Mouse (Mus musculus) embryonic facial prominence, embryonic 11.5 days (tissue): ENCODE measurements around the gene Spsb1. TPM values are rescaled to one million over a fixed set of nuclear protein-coding genes. Genes with fewer than 3 reads are reported as not detected.

Source experiments
- ATAC-seq: fragments of 200-750 bp; cut with Nextera tagmentation; replicated peaks from 2 replicates; pipeline ENCODE4 v1.8.0; 2017; ENCODE audit warnings: low read depth; ENCODE audit not compliant: insufficient number of reproducible peaks, low FRiP score, low TSS enrichment
- DNase-seq: peaks from one replicate; pipeline ENCODE4 v3.0.0-alpha.2; 2015; ENCODE audit warnings: low spot score
- H3K27ac ChIP-seq: fragments of 300-500 bp; sonication (generic); replicated peaks from 2 replicates; pipeline ENCODE4 v1.5.1; 2014; ENCODE audit warnings: mild to moderate bottlenecking, low read depth, low read length, control low read depth
- H3K27me3 ChIP-seq: fragments of 300-500 bp; sonication (generic); 2 replicates; pipeline ENCODE4 v1.6.1; 2014; ENCODE audit warnings: mild to moderate bottlenecking, low read length, moderate library complexity, mixed read lengths; ENCODE audit not compliant: control insufficient read depth, insufficient read depth
- H3K36me3 ChIP-seq: fragments of 300-500 bp; sonication (generic); replicated peaks from 2 replicates; pipeline ENCODE4 v1.6.1; 2014; ENCODE audit warnings: low read depth, mild to moderate bottlenecking, low read length, moderate library complexity, mixed read lengths; ENCODE audit not compliant: control insufficient read depth, insufficient read depth
- H3K4me1 ChIP-seq: fragments of 300-500 bp; sonication (generic); 2 replicates; pipeline ENCODE4 v1.6.1; 2014; ENCODE audit warnings: low read length, mixed read lengths; ENCODE audit not compliant: control insufficient read depth, insufficient read depth
- H3K4me2 ChIP-seq: fragments of 300-500 bp; sonication (generic); 2 replicates; pipeline ENCODE4 v1.6.1; 2014; ENCODE audit warnings: low read depth, mild to moderate bottlenecking, control low read depth, low read length, moderate library complexity
- H3K4me3 ChIP-seq: fragments of 300-500 bp; sonication (generic); 2 replicates; pipeline ENCODE4 v1.5.1; 2014; ENCODE audit warnings: low read depth, low read length, control low read depth
- H3K9ac ChIP-seq: fragments of 300-500 bp; sonication (generic); replicated peaks from 2 replicates; pipeline ENCODE4 v1.6.1; 2014; ENCODE audit warnings: mild to moderate bottlenecking, control low read depth, low read length
- H3K9me3 ChIP-seq: fragments of 300-500 bp; sonication (generic); replicated peaks from 2 replicates; pipeline ENCODE4 v1.6.1; 2016; ENCODE audit warnings: mild to moderate bottlenecking, low read length, inconsistent platforms, mixed read lengths; ENCODE audit not compliant: control insufficient read depth
- WGBS: fragments of 180-500 bp; shearing (Covaris S2); extraction: QIAGEN DNeasy Blood & Tissue Kit; methylation state at CpG from one replicate; pipeline ENCODE4 v1.1.7; 2014; 5-methylcytosine and 5-hydroxymethylcytosine counted together
- polyA plus RNA-seq: library from polyadenylated mRNA; unstranded; fragments of >200 nt; fragmentation: Nextera tagmentation; extraction: Ambion mirVana; gene quantifications from 2 replicates; pipeline ENCODE4 v1.2.1, GENCODE M21; 2014

Spsb1 gene
- polyA plus RNA-seq, 1 experiment from 2014 or later: 16.7 TPM

GRCm38 (mm10) chr4:149883990-149884389 is 70.9 kb downstream of the Spsb1 start:
- Histone ChIP-seq H3K4me2 (no peak overlapping the region), H3K27ac (no peak overlapping the region), H3K4me3 (no peak overlapping the region), H3K4me1 (peaks cover 3% of the 10 kb centered on the region; the same call in 1 of the 2 replicates), H3K9ac (no peak overlapping the region), H3K9me3 (no peaks in the 10 kb centered on the region), H3K36me3 (no peaks in the 10 kb centered on the region), H3K27me3 (no peaks in the 10 kb centered on the region)
- DNase-seq (no peak), ATAC-seq (no peak)
- 78% methylated on average over 10 of the region's 10 CpGs for WGBS

DNA sequence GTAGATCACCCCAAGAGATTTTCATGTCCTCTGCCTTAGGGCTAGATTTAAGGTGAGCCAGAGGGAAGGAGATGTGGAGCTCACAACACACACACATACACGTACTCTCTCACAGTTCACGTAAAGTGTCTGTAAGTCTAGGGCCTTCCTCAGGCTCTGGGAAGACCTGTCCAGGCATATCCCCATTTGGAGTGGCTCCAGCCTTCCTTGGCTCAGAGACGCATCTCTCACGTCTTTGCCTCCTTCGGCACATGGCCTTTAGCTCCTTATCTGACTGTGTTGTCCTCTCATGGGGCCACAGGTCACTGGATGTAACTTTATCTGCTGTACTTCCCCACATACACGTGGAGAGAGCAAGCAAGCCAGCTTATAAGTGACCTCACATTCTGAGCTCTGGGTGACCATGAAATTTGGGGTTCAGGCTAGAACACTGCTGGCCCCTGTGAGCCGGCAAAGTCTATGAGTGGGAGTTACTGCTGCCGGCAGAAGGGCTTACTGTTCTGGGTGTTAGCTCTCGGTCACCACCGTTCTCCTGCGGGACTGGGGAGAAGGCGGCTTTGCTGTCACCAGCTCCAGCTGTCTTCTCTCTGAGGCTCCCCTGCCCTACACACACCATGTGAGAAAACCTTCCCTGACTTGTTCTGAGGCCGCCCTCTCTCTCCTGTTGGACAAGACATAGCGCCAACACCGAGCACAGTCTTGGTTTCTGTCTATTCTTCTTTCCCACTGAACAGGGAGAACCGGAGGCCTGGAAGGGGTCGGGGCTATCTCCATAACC is 72.5 kb downstream of the Spsb1 start:
- ATAC-seq: no peak
- WGBS: 81% methylated on average over 17 of the region's 17 CpGs
- Histone ChIP-seq H3K4me1 (peaks cover 2% of the 10 kb centered on the region; the same call in 1 of the 2 replicates), H3K4me3 (no peak overlapping the region), H3K27ac (no peak overlapping the region), H3K9me3 (no peaks in the 10 kb centered on the region), H3K27me3 (no peaks in the 10 kb centered on the region), H3K4me2 (no peak overlapping the region), H3K36me3 (no peaks in the 10 kb centered on the region), H3K9ac (no peak overlapping the region)
- DNase-seq: no peak

GRCm38 (mm10) chr4:149880908-149881307 is 73.9 kb downstream of the Spsb1 start:
- Histone ChIP-seq H3K9ac (no peak overlapping the region), H3K4me3 (no peak overlapping the region), H3K4me2 (no peak overlapping the region; the same call in 1 of the 2 replicates), H3K9me3 (no peaks in the 10 kb centered on the region), H3K36me3 (no peaks in the 10 kb centered on the region), H3K27me3 (no peaks in the 10 kb centered on the region), H3K4me1 (peaks cover 12% of the 10 kb centered on the region), H3K27ac (no peak overlapping the region)
- WGBS: 80% methylated on average over 5 of the region's 5 CpGs
- ATAC-seq (no peak), DNase-seq (no peak)

DNA sequence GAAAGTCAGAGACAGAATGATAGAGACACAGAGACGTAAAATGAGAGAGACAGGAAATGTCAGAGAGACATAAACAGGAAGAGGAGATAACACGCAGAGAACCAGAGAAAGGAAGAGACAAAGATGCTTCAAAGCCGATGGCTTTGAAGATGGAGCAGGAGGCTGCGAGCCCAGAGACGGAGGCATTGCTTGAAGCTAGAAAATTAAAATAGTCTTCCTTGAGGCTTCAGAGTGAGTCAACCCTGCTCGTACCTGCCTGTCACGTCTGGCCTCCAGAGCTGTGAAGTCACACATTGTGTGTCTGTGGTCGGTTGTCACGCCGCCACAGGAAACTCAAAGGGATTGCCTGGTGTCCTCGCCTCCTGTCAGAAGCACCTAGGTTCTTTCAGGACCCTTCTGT is 74.9 kb downstream of the Spsb1 start:
- Histone ChIP-seq H3K4me1 (peaks cover 18% of the 10 kb centered on the region), H3K4me3 (no peak overlapping the region), H3K27ac (no peak overlapping the region), H3K9me3 (no peaks in the 10 kb centered on the region), H3K36me3 (no peaks in the 10 kb centered on the region), H3K4me2 (no peak overlapping the region), H3K27me3 (no peaks in the 10 kb centered on the region), H3K9ac (no peak overlapping the region)
- 79% methylated on average over 11 of the region's 11 CpGs for WGBS
- DNase-seq (no peak), ATAC-seq (no peak)

DNA sequence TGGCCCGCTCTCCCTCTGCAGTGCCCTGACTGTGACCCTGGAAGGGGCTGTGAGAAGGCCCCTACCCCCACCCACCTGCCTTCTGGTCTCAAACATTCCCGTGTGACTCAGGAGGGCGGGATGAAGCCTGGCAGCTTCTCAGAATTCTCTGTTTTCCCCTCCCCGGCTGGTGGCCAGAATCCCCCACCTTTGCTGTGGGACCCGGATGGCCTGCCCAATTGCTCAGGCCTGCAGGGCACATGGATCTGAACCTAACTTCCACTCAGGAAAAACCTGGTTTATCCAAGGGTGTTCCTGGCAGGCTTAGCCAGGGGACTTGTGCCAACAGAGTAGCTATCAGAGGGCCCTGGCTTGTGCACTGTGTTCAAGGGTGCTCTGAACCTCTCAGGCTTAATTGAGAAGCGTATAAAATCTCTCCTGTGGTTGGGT is 76.8 kb downstream of the Spsb1 start:
- no peak overlapping the region for H3K27ac ChIP-seq
- DNase-seq (no peak), ATAC-seq (peak; percentile 36)
- H3K4me3 ChIP-seq: no peak overlapping the region
- H3K27me3 ChIP-seq: no peaks in the 10 kb centered on the region
- WGBS: 36% methylated on average over 6 of the region's 6 CpGs
- no peak overlapping the region for H3K9ac ChIP-seq
- peaks cover 21% of the 10 kb centered on the region for H3K4me1 ChIP-seq
- H3K9me3 ChIP-seq: no peaks in the 10 kb centered on the region
- no peaks in the 10 kb centered on the region for H3K36me3 ChIP-seq
- no peak overlapping the region for H3K4me2 ChIP-seq

DNA sequence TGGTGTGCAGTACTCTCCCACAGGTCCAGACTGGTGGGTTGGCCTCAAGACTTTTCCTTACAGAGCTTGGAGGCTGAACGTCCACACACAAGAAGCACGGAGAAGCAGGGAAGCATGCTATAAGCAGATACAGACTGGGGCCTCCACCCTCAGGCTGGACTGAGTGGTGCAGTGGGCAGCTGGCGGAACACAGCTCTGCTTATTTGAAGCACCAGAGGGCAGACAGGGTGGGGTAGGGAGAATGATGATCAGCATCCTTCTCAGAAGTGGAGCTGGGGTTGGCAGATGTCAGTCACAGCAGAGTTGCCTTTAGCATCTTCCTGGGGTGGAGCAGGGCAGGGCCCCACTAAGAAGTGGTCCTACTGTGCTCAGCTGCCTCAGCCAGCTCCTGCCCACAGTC is 77.6 kb downstream of the Spsb1 start:
- H3K36me3 ChIP-seq: no peaks in the 10 kb centered on the region
- peaks cover 21% of the 10 kb centered on the region for H3K4me1 ChIP-seq
- H3K9me3 ChIP-seq: no peaks in the 10 kb centered on the region
- H3K4me3 ChIP-seq: no peak overlapping the region
- DNase-seq (no peak), ATAC-seq (no peak)
- WGBS: 53% methylated on average over 3 of the region's 3 CpGs
- H3K27me3 ChIP-seq: no peaks in the 10 kb centered on the region
- no peak overlapping the region for H3K27ac ChIP-seq
- no peak overlapping the region for H3K4me2 ChIP-seq
- no peak overlapping the region for H3K9ac ChIP-seq

DNA sequence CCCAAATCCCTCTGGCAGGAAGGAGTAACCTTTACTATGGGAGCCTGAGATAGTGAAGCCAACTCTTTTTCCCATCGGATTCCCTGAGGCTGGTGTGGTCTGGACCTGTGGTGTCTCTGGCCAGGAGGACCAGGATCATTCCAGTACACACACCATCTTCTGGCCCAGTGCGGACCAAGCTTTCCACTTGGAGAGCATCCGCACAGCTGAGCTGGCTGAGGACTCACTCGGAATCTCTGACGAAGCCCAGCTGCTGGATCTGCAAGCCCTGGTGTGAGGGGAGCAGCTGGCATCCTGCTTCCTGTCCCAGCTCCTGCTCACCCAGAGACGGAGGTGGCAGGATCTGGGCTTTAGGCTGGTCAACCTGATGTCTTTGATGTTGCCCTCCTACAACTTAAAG is 78.1 kb downstream of the Spsb1 start:
- no peak for ATAC-seq
- peaks cover 21% of the 10 kb centered on the region for H3K4me1 ChIP-seq
- no peak overlapping the region for H3K9ac ChIP-seq
- 69% methylated on average over 6 of the region's 6 CpGs for WGBS
- no peaks in the 10 kb centered on the region for H3K9me3 ChIP-seq
- H3K4me3 ChIP-seq: no peak overlapping the region
- no peak overlapping the region for H3K4me2 ChIP-seq
- no peaks in the 10 kb centered on the region for H3K27me3 ChIP-seq
- no peaks in the 10 kb centered on the region for H3K36me3 ChIP-seq
- no peak for DNase-seq
- no peak overlapping the region for H3K27ac ChIP-seq

GRCm38 (mm10) chr4:149875986-149876501 is 78.8 kb downstream of the Spsb1 start:
- Histone ChIP-seq H3K9ac (no peak overlapping the region; the same call in none of the 2 replicates), H3K36me3 (no peaks in the 10 kb centered on the region), H3K27me3 (no peaks in the 10 kb centered on the region), H3K27ac (peak overlapping the region; percentile 28), H3K4me2 (no peak overlapping the region; the same call in 1 of the 2 replicates), H3K9me3 (no peaks in the 10 kb centered on the region), H3K4me3 (no peak overlapping the region), H3K4me1 (peaks cover 21% of the 10 kb centered on the region)
- ATAC-seq (0 out of 2 replicates have a peak, but pooled peaks have one; percentile 36), DNase-seq (peak; percentile 82)
- 45% methylated on average over 8 of the region's 8 CpGs for WGBS
